Mouse (Mus musculus): ENCODE measurements at regions not wholly inside any gene's neighbourhood (a gene's known extent, or its start where the extent isn't known, plus 50 kb on each side); places are given as distances from the start of the nearest gene placed in this dataset.

DNA sequence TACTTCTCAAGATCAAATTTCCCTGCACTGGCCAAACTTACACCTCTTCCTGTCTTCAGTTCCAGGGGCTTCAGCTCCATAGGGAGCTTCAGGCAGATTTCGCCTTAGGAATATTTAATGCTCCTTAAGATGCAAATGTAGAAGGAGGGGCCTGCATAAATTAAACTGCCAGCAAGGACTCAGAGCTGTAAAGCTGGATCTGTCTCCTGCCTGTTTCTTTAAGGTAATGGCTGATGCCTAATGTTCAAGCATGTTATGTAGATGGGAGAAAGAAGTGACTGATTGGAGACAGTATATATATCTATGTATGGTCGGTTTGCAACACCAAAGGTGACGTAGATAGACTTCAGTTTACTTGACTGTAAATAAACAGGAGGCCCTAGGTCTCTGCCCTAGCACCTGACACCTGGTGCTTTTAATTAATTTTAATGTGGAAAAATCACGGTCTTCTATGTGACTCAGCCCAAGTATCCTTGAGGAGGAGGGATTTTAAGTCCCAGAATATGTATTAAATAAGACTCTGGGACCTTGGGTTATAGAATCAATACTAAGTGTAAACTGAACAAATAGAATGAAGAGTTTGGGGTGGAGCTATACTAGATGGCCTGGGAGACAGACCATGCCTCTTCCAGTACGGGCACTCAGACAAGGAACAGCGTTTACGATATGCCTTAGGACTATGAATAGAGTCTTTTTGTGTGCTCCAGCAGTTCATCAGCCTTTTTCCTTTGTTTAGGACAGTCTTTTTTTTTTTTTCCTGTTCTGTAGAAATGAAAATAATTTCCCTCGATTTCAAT lies 651.7 kb upstream of the Lmcd1 start:
- DNase-seq (ENCODE audit: low read depth, low spot score), result no peak

DNA sequence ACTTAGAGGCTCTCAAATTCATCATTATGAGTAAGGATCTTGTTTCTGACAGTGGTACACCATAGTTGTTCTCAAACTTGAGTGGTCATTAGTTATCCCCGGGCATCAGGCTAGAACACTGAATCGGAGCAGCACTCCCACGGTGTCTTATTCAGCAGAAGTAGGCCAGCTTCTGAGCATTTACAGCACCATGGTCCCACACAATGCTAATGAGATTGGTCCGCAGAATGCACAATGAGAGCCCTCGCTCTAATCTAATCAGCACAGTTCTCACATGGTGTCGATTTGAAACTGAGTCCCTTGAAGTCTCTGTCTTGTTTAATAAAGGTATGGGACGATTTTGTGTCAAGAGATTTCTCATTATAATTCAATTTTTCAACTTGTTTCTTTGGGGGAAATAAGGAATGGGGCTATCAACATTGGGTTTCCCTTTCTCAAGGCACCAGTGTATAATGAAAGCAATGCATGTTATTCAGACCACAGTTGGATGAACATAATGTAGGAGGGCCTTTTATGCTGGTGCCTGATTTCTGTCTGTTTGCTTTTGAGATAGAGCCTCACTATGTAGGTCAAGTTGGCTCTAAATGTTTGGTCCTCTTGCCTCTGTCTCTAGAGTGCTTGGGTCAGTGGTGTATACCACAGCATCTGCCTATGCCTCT lies 650.9 kb upstream of the Lmcd1 start:
- no peak for DNase-seq (ENCODE audit: low read depth, low spot score)

DNA sequence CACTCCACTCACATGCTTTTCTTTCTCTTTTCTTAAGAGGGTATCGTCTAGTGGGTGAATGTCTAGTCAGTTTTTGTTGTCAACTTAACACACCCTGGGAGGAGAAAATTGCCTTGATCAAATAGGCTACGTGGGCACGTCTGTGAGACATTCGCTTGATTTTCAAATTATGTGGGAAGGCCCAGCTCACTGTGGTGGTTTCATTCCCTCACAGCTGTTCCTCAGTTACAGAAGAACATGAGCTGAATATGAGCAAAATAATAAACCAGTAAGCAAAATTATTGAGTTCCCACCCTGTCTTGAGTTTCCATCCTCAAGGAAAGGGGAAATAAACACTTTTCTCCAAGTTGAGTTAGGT lies 650.4 kb upstream of the Lmcd1 start:
- no peak for DNase-seq (ENCODE audit: low read depth, low spot score)

DNA sequence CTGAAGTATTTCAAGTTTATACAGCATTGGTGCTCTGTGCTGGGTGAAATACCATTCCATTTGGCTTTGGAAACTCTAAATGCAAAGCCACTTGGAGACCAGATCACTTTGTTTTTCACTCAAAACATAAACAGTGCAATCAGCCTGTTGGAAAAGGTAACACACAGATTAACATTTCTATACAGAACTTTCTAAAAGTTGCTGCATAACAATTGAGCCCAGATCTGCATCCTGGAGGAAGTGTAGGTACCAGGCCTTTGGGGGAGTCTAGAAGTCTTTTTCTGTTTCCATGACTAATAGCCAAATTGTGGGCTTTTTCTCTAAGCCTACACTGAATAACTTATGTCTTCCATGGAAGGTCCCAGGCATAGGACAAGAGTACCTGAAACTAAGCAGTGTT lies 648.1 kb upstream of the Lmcd1 start:
- DNase-seq (ENCODE audit: low read depth, low spot score), result peak; percentile 3

DNA sequence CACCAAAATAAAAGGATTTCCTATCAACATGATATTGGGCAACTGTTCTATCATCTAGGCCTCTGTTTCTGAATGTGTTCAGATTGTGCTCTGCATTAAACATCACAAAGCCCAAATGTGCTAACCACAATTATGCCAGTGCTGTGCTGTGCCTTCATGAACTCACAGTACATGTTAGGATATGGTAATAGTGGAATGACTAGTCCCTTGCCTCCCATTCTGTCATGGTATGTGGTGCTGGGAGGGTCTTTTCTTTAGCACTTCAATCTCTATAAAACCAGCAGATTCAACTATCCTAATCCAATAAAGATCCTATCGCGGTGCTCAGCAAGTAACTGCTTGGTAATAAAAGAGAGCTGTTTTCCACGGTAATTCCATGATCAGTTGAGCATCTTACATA lies 620.8 kb upstream of the Lmcd1 start:
- no peak for DNase-seq (ENCODE audit: low read depth, low spot score)

DNA sequence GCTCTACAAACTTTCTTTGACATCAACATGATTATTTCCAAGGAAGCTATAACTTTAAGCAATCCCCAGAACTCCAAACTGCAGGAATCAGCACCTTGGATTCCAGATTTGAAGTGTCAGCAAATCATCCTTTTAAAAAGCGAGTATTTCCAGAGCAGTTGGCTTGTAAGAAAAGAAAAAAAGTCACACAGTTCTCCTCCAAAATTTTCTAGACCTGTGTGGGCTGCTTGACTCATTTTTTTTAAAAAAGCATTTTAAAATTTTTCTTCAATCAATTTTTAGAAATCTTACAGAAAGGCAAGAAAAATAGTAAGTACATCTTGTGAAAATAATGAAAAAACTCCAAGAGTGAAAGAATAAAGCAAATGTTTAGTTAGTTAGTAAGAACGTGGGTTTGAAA lies 613.6 kb upstream of the Lmcd1 start:
- no peak for DNase-seq (ENCODE audit: low read depth, low spot score)

DNA sequence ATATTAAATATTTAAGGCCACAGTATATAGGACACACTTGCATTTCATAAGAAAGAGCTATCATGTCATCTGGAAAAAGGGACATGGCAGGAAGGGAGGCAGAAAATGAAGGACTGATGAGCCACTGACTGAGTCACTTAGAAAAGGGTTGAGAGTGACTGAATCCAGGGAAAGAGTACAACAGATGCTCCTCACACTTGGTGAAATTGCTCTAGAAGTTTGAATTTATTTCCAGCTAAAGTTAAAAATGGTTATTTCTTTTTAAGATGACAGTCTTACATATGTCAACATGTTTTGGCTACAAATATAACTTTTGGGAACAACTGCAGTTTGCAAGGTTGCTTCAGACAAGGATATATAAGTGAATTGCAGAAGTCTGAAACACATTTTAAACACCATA lies 609.0 kb upstream of the Lmcd1 start:
- no peak for DNase-seq (ENCODE audit: low read depth, low spot score)

DNA sequence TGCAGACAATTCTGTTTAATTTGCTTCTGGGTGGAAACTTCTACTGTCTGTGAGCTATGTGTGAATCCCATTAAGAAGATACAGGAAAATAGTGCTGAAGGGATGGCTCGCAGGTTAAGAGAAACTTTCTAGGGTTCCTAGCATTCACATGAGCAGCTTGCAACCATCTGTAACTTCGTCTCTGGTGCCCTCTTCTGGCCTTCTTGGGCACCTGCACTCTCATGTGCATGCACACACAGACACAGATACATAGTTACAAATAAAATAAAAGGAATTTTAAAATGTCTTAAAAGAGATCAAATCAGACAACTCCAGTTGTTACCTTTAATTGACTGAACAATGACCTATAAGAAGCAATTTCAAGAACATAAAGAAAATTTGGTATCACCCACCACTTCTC lies 588.6 kb upstream of the Lmcd1 start:
- no peak for DNase-seq (ENCODE audit: low read depth, low spot score)

DNA sequence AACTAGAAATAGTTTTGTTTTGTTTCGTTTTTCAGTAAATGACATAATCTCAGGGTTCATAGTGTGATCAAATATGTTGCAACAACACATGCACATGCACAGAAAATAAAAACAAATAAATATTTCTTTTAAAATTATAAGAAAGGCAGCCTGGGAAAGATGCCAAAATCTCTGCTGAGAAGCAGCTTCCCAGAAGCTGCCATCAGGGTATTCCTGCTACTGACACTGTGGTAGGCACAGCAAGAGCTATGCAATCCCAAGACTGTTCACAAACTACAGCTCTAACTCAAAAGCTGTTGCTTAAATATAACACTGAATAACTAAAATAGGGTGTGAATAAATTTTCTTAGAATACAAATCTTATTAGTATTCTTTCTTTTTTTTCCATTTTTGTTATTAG lies 570.7 kb upstream of the Lmcd1 start:
- no peak for DNase-seq (ENCODE audit: low read depth, low spot score)

DNA sequence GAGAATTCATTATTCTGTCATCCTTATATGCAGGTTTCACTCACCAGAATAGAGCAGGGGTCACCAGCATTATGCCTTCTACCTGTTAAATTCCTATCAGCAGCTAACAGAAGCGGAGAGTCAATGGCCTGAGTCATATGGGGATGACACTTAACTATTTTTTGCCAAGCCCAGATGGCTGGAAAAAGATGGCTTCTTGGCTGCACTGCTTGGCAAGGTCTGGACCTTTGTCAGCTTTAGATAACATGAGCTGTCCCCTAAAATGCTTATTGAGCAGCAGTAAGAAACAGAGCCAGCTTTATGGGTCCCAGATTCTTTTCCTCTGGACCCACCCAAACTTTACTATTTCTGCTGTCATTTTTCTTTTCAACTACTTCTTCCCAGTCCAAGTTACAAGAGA lies 565.3 kb upstream of the Lmcd1 start:
- no peak for DNase-seq (ENCODE audit: low read depth, low spot score)

DNA sequence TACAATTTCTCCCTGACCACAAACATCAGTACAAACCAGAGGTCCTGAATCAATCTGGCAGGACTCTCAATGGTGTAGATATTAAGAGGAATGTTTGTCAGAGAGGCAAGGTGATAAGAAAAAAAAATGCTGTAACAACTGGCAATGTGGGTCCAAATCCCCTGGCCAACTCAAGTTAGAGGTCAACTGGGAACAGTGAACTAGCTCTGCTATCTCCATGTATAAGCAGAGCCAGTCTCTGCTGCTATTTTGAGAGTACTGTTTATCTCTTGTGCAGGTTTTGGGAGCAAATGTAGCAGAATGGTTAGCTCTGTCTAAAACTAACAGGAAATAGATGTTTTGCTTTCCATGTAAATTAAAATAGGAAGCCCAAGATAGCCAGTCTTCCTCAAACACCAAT lies 547.6 kb upstream of the Lmcd1 start:
- no peak for DNase-seq (ENCODE audit: low read depth, low spot score)

DNA sequence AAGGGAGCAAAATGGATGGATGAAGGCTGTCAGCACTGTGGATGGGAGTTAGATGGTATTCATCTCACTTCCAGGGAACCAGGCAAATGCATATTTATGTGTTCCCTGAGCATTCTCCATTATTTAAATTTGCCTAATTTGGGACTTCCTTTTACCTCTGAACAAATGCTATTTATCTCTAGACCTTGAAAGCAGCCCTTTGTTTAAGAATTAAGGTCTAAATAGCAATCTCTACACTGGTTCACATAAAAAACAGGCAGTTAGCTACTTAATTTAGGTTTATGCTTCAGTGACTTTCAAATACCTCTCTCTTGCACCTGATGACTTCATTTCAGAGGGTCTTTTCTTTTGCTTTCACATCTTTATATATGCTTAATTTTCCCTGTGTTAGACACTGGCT lies 543.2 kb upstream of the Lmcd1 start:
- no peak for DNase-seq (ENCODE audit: low read depth, low spot score)

DNA sequence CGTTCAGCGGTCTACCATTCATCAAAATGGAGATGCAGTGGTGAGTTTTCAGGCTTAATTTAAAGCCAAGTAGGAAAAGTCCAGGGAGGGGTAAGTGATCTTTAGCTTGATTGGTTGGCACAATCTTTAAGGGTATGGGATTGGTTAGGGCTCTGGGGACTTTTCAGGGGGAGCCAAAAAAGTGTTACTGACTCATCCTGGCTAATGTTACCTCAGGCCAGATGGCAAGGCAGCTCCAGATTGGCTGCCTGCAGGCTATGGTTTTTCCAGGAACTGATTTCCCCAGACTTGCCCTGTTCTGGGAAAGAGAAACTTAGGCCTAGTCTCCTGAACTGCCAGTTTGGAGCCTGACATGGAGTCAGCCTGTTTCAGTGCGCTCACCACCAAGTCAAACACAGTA lies 539.6 kb upstream of the Lmcd1 start:
- no peak for DNase-seq (ENCODE audit: low read depth, low spot score)

DNA sequence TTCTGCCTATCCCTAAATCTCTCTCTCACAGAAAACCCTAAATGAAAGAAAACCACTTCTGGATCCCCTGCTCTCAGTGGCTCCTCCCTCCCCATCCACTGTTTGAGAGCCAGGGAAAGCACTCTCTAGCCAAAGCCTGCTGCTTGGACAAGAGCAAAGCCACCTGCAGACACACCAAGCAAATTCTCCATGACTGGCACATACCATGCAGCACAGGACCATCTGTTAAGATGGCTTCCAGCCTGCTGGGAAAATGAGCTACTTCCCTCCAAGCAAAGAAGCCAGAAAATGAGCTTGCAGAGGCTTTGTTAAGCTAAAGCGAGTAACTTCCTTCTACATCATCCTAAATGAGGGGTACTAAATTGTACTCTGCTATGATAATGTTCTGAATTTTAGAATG lies 534.6 kb upstream of the Lmcd1 start:
- DNase-seq (ENCODE audit: low read depth, low spot score), result no peak

DNA sequence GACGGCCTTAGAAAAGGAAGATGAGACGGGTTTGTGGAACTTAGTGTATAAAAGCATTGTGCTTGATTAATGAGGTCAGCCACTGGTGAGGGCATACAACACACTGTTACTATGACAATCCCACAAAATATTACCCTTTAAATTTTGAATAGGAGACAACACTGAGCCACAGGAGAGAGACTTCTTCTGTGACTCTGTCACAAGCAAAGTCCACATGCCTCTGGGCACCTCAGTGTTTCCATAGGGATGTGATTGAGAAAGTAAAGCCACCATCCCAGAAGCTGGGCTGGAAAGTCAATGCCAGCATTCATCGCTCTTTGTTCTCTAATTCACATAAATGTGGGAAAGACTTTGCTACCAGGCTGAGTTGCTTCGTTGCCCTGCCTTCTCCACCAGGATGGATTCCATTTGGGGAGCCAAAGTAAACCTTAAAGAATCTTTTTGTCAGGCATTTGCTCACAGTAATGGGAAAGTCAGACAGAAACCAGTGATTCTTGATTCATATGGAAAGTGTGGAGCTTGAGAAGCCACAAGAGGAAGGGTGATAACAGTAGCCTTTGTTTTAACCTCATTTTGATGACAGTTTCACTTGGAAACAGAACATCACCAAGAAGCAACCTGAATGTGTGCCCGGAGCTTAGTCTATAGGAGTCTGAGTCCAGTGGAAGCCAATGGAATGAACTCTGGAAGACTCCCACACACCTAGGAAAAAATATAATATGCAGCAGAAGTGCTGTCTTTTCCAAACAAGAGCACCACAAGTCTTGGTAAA lies 491.7 kb upstream of the Lmcd1 start:
- no peak for DNase-seq (ENCODE audit: low read depth, low spot score)

DNA sequence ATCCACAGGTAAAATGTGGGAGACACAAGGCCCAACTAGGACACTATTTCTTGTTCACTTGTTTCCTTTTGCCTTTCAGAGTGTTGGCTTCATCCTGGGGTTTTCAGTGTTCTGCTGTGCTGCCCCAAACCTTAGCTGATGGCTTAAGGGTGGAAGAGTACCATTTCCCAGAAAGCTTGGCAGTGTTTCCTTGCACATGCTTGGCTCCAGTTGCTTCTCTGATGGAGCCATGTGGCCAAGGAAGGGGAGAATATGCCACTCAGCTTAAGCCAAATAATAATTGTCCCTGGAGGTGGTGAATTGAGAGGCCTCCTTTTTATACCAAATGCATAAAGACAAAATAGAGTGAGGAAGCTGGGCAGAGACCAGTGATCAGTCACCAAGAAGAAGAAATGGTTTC lies 464.9 kb upstream of the Lmcd1 start:
- no peak for DNase-seq (ENCODE audit: low read depth, low spot score)

DNA sequence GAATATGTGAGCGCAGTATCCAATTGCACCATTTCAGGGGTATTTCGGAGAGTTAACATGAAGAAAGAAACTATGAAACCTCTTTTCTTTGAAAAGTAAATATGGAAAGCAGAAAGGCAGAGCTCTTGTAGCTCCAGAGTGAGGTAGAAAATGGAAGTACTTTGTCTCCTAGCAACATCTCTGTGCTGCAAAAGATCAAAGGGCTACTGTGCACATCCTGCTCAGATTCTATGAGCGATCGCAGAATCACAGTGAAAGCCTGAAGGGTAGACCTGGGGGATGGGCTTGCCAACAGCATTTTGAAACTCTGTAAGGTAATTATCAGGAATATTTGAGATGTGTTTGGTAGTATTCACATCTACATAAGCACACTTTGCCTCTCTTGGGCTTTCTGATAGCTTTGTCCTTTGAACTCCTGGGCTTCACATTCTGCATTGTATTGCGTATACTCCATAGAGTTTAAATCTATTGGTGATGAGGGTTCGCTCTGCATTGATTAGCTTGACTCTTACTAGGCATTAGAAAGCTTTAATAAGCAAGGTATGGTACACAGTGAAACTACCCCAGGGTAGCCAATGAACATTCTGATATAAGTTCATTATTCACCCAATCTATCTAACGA lies 459.5 kb upstream of the Lmcd1 start:
- no peak for DNase-seq (ENCODE audit: low read depth, low spot score)

DNA sequence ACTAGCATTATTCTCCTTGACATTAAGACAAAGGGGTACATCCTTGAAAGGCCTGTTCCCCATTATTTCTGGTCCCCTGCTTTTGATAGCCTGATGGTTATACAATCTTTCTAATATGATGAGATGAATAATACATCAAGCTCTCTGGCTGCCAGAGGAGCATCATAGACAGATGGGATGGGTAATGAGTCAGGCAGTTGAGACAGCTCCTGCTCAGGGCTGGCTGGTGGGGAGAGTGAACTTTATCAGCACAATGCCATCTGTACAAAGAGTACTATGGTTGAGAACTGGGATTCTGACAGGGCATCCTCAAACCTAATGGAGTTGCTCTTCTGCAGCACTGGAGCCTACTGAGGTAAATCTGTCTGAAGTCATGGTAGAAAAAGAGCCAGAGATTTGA lies 458.4 kb upstream of the Lmcd1 start:
- DNase-seq (ENCODE audit: low read depth, low spot score), result no peak

DNA sequence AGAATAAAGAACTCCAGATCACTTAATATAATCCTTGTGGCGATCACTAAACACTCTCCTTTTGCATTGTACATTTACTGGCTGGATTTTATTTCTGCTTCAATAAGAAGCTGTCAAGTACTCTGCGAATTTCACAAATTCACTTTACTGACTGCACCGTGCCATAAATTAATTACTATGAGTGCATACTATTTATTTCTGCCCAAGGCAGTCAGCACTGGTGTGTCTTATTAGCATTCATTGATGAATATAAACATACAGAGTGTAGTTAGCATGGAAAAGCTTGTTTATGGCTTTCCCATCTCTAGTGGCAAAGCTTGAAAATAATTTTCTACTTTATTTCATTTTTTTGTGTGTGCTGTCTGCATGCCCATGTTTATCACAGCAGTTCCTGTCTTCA lies 453.3 kb upstream of the Lmcd1 start:
- DNase-seq (ENCODE audit: low read depth, low spot score), result no peak

DNA sequence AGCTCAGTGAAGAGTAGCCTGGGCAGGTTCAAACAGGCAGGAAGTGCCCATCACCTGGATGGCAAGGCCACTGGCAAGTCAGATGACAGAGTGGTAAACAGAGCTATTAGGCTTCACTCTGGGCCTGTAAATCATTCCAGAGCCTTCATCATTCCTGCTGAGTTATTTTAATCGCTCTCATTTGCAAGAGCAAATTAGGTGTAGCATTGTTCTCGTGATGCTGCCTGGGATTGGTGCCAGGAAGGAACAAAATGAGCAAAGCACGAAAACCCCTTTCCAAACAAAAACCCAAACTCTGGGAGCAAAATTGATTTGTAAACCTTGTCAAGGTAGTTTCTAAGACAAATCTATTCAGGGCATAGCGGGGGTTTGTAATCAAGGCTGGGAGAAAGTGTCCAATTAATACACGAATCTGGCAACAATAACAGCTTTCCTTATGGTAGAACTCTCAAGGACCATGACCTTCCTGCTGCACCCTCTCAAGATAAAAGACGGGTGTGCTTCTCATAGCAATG lies 429.2 kb upstream of the Lmcd1 start:
- no peak for DNase-seq (ENCODE audit: low read depth, low spot score)

DNA sequence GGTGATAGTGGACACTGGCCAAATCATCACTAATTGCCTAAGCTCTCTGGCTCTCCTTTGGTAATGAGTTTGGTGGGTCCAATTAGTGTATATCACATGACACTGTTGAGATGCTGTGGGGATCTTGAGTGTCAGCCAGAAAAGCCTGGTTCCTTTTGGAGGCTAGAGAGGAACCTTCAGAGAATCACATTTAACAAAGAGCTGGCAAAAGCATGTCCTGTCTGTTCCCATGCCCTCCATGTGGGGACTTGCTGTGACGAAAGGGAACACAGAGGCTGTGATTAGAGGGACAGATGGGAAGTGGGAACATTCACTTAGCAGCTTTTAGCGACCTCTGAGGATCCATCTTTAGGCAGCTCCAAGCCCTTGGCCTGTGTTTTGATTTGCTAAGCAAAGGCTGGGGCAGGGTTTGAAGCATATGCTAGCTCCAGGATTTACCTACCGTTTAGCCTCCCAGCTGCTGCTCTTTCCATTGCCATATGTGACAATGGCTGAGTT lies 407.4 kb upstream of the Lmcd1 start:
- DNase-seq (ENCODE audit: low read depth, low spot score), result no peak

DNA sequence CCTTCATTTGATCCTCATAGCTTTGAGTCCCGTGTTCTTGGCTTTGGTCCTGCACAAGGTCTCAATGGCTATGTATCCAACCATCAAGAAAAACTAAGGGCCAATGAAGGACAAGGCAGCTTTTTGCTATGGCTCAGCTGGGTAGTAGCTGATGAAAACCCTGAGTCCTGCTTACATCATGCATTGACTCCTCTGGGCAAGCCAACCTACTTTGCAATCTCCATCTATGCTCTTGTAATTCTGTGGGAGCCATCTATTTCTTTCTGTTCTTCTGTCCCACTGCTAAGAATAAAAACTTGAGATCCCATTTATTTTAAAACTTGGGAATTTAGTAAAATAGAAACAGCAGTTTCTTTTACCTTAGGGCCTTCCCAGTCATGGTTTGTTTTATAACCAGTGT lies 391.0 kb upstream of the Lmcd1 start:
- no peak for DNase-seq (ENCODE audit: low read depth, low spot score)

Measured in A20 (cell line).